Mouse (Mus musculus) limb, embryonic 11.5 days (tissue): Measurements from ENCODE around the gene Prkag1. TPM values are rescaled to one million over a fixed set of nuclear protein-coding genes. Genes with fewer than 3 reads are reported as not detected.

Experiments used
- ATAC-seq: fragments of 200-750 bp; cut with Nextera tagmentation; 2 replicates; pipeline ENCODE4 v1.8.0; 2017; ENCODE audit warnings: low read depth; ENCODE audit not compliant: insufficient number of reproducible peaks, low FRiP score, low TSS enrichment
- DNase-seq: peaks from one replicate; pipeline ENCODE4 v3.0.0-alpha.2; 2015; ENCODE audit warnings: low spot score
- H3K27ac ChIP-seq: fragments of 300-500 bp; sonication (generic); replicated peaks from 2 replicates; pipeline ENCODE4 v1.5.1; 2014; ENCODE audit warnings: low read depth, mild to moderate bottlenecking, low read length
- H3K27me3 ChIP-seq: fragments of 300-500 bp; sonication (generic); 2 replicates; pipeline ENCODE4 v1.6.1; 2014; ENCODE audit warnings: mild to moderate bottlenecking, low read length, mixed read lengths; ENCODE audit not compliant: control insufficient read depth, insufficient read depth
- H3K36me3 ChIP-seq: fragments of 300-500 bp; sonication (generic); 2 replicates; pipeline ENCODE4 v1.6.1; 2014; ENCODE audit warnings: mild to moderate bottlenecking, low read length, moderate library complexity, mixed read lengths; ENCODE audit not compliant: control insufficient read depth, insufficient read depth
- H3K4me1 ChIP-seq: fragments of 300-500 bp; sonication (generic); 2 replicates; pipeline ENCODE4 v1.6.1; 2014; ENCODE audit warnings: low read length, mixed read lengths; ENCODE audit not compliant: control insufficient read depth, insufficient read depth
- H3K4me2 ChIP-seq: fragments of 300-500 bp; sonication (generic); 2 replicates; pipeline ENCODE4 v1.6.1; 2014; ENCODE audit warnings: low read depth, mild to moderate bottlenecking, moderate library complexity; ENCODE audit not compliant: severe bottlenecking
- H3K4me3 ChIP-seq: fragments of 300-500 bp; sonication (generic); 2 replicates; pipeline ENCODE4 v1.5.1; 2014; ENCODE audit warnings: low read depth, low read length
- H3K9ac ChIP-seq: fragments of 300-500 bp; sonication (generic); 2 replicates; pipeline ENCODE4 v1.6.1; 2014; ENCODE audit warnings: mild to moderate bottlenecking, low read length
- H3K9me3 ChIP-seq: fragments of 300-500 bp; sonication (generic); 2 replicates; pipeline ENCODE4 v1.6.1; 2016; ENCODE audit warnings: low read length; ENCODE audit not compliant: control insufficient read depth
- WGBS: fragments of 180-500 bp; shearing (Covaris S2); extraction: QIAGEN DNeasy Blood & Tissue Kit; methylation state at CpG from one replicate; pipeline ENCODE4 v1.1.7; 2014; 5-methylcytosine and 5-hydroxymethylcytosine counted together
- polyA plus RNA-seq: library from polyadenylated mRNA; unstranded; fragments of >200 nt; fragmentation: Nextera tagmentation; extraction: Ambion mirVana; gene quantifications from 2 replicates; pipeline ENCODE4 v1.2.1, GENCODE M21; 2014

Prkag1 gene
- polyA plus RNA-seq, 1 experiment from 2014 or later, result 84.6 TPM

- Histone ChIP-seq H3K4me2 (no peak overlapping the region), H3K27me3 (no peaks in the 10 kb centered on the region), H3K9me3 (no peaks in the 10 kb centered on the region), H3K4me1 (no peaks in the 10 kb centered on the region), H3K36me3 (peaks cover 77% of the 10 kb centered on the region), H3K4me3 (no peak overlapping the region), H3K27ac (no peak overlapping the region), H3K9ac (no peak overlapping the region)
- no peak for DNase-seq
- 87% methylated on average over 9 of the region's 9 CpGs for WGBS
- no peak for ATAC-seq
These were observed 28.2 kb upstream of the Prkag1 start for GRCm38 (mm10) chr15:98859319-98860043.

- Histone ChIP-seq H3K4me1 (no peaks in the 10 kb centered on the region), H3K36me3 (peaks cover 63% of the 10 kb centered on the region), H3K27ac (no peak overlapping the region), H3K9ac (no peak overlapping the region), H3K9me3 (no peaks in the 10 kb centered on the region), H3K4me2 (no peak overlapping the region), H3K27me3 (no peaks in the 10 kb centered on the region), H3K4me3 (no peak overlapping the region)
- DNase-seq (no peak), ATAC-seq (no peak)
- 94% methylated on average over 16 of the region's 16 CpGs for WGBS
These were observed 22.9 kb upstream of the Prkag1 start for GRCm38 (mm10) chr15:98854214-98854613.

GRCm38 (mm10) chr15:98853161-98853937 is 22.0 kb upstream of the Prkag1 start:
- Histone ChIP-seq H3K4me1 (no peaks in the 10 kb centered on the region), H3K9me3 (no peaks in the 10 kb centered on the region), H3K9ac (no peak overlapping the region), H3K27me3 (no peaks in the 10 kb centered on the region), H3K4me3 (no peak overlapping the region), H3K4me2 (no peak overlapping the region), H3K36me3 (peaks cover 67% of the 10 kb centered on the region), H3K27ac (no peak overlapping the region)
- WGBS, result 92% methylated on average over 27 of the region's 28 CpGs
- no peak; the same call in 1 of the 2 replicates for ATAC-seq
- DNase-seq, result no peak

GRCm38 (mm10) chr15:98852733-98853132 is 21.4 kb upstream of the Prkag1 start:
- DNase-seq, result no peak
- no peak for ATAC-seq

GRCm38 (mm10) chr15:98852071-98852470 is 20.8 kb upstream of the Prkag1 start:
- DNase-seq, result no peak
- no peak for ATAC-seq
- WGBS, result 94% methylated on average over 9 of the region's 9 CpGs
- Histone ChIP-seq H3K27me3 (no peaks in the 10 kb centered on the region), H3K27ac (no peak overlapping the region), H3K4me1 (no peaks in the 10 kb centered on the region), H3K4me2 (no peak overlapping the region), H3K36me3 (peaks cover 65% of the 10 kb centered on the region), H3K9me3 (no peaks in the 10 kb centered on the region), H3K9ac (no peak overlapping the region), H3K4me3 (no peak overlapping the region)

More at GRCm38 (mm10) chr15:98852733-98853132, 21.4 kb upstream of the Prkag1 start:
- peaks cover 63% of the 10 kb centered on the region for H3K36me3 ChIP-seq
- H3K9ac ChIP-seq, result no peak overlapping the region
- H3K27ac ChIP-seq, result no peak overlapping the region
- H3K27me3 ChIP-seq, result no peaks in the 10 kb centered on the region
- H3K4me2 ChIP-seq, result no peak overlapping the region
- WGBS, result 95% methylated on average over 7 of the region's 9 CpGs
- H3K9me3 ChIP-seq, result no peaks in the 10 kb centered on the region
- H3K4me1 ChIP-seq, result no peaks in the 10 kb centered on the region
- no peak overlapping the region for H3K4me3 ChIP-seq

GRCm38 (mm10) chr15:98851229-98851818 is 20.0 kb upstream of the Prkag1 start:
- Histone ChIP-seq H3K4me2 (no peak overlapping the region), H3K9me3 (no peaks in the 10 kb centered on the region), H3K27ac (no peak overlapping the region), H3K27me3 (no peaks in the 10 kb centered on the region), H3K36me3 (peaks cover 69% of the 10 kb centered on the region), H3K9ac (no peak overlapping the region), H3K4me3 (no peak overlapping the region), H3K4me1 (no peaks in the 10 kb centered on the region)
- DNase-seq (no peak), ATAC-seq (no peak)
- 91% methylated on average over 21 of the region's 21 CpGs for WGBS

GRCm38 (mm10) chr15:98850668-98851067 is 19.3 kb upstream of the Prkag1 start:
- Histone ChIP-seq H3K4me1 (no peaks in the 10 kb centered on the region), H3K36me3 (peaks cover 71% of the 10 kb centered on the region), H3K27me3 (no peaks in the 10 kb centered on the region), H3K4me3 (no peak overlapping the region), H3K27ac (no peak overlapping the region), H3K9ac (no peak overlapping the region), H3K4me2 (no peak overlapping the region), H3K9me3 (no peaks in the 10 kb centered on the region)
- DNase-seq (no peak), ATAC-seq (no peak)
- WGBS, result 95% methylated on average over 14 of the region's 14 CpGs

GRCm38 (mm10) chr15:98849956-98850600 is 18.8 kb upstream of the Prkag1 start:
- Histone ChIP-seq H3K4me1 (no peaks in the 10 kb centered on the region), H3K27ac (no peak overlapping the region), H3K4me3 (no peak overlapping the region), H3K36me3 (peaks cover 71% of the 10 kb centered on the region), H3K9ac (no peak overlapping the region), H3K27me3 (no peaks in the 10 kb centered on the region), H3K9me3 (no peaks in the 10 kb centered on the region), H3K4me2 (no peak overlapping the region)
- DNase-seq (no peak), ATAC-seq (no peak)
- WGBS, result 91% methylated on average over 16 of the region's 16 CpGs
